Mouse (Mus musculus) natural killer cell, adult 2 months (primary cell): ENCODE results near the gene Porcn.
A peak's percentile ranks its signal among the peaks of the same experiment; 100 is the strongest.

ENCODE experiments used
- DNase-seq, 2 experiments: peaks; one replicate each; pipeline ENCODE4 v3.0.0; 2022; ENCODE audit warnings: low spot score in 2 of 2

The Porcn gene

DNA sequence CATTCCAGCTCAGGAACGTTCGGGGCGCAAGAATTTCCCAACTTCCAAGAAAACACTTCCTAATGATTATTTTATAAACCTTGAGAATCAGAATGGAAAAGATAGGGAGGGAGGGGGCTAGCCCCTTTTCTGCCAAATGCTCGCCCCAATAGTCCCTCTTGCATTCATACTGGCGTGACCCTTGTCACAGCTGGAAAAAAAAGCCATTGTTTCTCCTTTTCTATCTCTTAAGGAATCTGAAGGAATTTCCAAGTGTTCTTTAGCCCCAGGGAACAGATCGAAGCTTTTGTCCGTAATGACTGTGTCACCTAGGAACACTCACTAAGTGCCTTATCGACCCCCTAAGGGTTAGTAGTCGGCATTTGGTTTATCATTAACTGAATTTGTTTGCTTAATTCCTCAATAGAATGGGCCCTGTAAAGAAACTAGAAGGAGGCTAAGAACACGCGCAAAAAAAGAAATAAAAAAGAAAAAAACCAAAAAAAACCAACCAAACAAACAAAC is 421 bp upstream of the Porcn start:
- no peak for DNase-seq

DNA sequence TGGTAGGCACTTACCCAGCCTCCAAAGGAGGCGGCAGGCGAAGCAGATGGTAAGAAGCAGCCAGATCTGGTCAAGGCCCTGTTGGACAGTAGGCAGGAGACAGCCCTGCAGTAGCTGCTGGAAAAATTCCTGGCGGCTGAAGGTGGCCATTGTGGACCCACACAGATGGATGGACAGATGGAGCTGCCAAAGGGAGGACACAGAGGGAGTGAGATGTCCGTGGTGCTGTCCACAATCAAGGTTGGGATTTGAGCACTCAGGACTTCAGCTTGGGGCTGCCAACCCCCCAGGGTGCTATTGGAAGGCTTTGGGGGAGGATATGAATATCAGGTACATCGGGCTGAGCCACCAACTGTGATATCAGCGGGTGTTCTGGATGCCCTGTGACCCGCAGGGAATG is 774 bp downstream of the Porcn start:
- DNase-seq = no peak

DNA sequence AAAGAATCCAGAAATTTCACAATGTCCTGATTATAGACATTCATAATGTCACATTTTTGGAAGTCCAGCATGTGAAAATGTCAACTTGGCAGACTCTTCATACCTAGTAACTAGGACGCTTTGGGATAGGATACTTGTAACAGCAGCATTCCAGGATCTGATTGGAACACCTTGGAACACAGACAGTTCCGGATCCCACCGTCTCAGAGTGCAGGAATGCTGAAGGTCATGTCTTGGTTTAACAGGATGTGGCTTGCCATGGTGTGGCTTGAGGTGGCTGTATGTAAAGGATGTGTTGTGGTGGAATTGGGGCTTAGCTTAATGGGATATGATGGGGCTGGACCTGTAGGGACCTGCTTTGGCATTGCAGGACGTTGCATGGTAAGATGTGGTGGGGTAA is 1.2 kb downstream of the Porcn start:
- DNase-seq = no peak

DNA sequence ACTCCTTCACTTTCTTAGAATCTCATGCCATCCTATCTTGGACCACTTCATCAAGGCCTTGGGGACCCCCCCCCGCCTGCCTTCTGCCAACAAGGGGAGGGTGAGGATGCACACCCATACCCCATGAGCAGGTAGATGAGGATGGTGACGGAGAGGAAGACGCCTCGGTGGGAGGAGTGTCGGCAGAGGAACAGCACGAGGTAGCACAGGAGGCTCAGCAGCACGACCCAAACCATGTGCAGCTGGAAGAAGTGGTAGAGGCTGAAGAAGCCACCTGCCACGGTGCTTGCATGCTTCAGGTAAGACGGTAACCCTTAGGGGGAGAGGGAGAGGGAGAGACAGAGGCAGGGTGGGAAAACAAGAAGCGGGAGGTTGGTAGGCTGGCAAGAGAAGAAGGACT is 2.2 kb downstream of the Porcn start:
- DNase-seq = no peak

DNA sequence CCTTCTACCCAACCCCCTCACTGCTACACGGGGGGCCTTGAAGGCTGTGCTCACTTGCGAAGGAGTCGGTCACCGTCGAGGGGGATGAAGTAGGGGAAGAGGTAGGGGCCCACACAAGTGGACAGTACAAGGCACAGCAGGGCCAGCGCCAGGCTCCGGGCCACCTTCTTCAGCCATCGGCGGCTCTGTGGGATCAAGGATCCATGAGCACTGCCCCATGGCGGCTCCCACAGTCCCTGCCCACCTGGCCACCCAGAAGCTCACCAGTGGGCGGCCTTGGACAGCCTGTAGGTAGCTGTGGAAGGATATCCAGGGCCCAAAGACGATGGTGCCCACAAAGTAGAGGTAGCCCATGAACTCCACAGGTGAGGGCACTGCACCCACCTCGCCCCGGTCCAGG is 3.2 kb downstream of the Porcn start:
- no peak for DNase-seq

DNA sequence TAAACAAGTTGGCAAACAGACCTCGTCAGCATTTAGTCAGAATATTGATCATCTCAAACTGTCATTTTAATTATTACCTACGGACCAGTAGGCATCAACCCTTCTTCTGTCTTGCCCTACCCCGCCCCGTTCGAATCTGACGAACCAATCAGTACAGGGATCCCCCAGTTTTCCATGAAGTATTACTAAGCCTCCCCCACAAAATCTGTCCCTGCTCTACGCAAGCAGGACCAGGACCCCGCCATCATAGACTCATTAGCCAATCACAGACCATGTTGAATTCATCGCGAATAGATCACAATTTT is 13.0 kb downstream of the Porcn start, which contains the start of gene Ebp:
Gene Ebp, minus strand, starts transcription at position 94 of the 305 bp plus-strand sequence.
- DNase-seq = no peak

DNA sequence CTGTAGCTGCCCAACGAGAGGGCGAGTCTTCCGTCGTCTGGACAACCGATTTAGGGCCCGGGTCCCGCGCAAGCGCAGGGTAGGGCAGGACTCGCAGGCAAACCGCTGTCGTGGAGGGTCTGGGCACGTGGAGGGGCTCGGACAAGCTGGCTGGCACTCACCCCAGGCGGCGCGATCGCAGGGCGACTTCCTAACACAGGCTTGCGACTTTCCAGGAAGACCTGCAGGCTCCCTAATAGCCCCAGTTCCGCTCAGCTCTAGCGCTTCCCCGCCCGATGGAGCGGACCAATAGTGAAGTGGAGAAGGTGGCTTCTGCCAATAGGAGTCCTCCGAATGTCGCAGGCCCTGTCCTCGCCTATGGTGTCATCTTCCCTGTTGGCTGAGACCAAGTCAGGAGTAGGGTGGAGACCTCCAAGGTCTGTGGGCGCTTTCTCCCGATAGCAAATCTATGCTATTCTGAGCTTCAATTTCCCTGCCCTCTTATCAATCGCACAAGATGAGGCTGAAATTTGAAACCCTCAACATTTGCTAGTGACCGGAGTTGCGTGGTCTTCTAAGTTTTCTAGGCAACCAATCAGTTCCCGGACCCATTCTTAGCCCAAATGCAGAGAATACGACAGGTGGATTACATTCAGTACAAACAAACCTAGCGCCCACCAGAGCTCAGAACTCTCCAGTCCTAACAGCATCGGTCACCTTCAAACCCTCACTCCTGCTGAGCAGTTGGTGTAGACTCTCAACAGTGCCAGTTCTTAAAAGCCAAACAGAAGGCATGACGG is 13.5 kb downstream of the Porcn start:
- DNase-seq = peak; percentile 60 to 63

DNA sequence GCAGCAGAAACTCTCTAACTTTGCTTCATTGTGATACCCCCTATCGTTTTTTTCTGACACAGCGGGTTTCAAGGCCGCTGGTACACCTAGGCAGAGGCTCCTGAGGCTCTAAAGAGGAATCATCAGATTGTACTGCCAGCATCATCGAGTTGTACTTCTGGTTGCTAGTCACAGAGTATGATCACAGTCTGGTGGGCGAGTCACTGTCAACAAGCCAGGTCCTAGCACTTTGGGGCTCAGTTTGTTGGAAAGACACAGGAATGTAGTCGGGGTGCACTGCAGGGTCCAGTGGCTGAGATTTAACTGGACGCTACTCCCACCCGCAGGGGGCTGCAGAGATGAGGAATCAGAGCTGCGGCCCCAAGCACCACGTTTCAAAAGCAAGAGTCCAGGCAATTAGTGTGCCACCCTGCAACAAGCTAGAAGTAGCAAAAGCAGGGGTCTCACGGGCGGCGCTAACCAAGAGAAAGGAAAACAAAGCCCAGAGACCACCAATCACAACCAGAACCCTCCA is 14.1 kb downstream of the Porcn start:
- DNase-seq = no peak

DNA sequence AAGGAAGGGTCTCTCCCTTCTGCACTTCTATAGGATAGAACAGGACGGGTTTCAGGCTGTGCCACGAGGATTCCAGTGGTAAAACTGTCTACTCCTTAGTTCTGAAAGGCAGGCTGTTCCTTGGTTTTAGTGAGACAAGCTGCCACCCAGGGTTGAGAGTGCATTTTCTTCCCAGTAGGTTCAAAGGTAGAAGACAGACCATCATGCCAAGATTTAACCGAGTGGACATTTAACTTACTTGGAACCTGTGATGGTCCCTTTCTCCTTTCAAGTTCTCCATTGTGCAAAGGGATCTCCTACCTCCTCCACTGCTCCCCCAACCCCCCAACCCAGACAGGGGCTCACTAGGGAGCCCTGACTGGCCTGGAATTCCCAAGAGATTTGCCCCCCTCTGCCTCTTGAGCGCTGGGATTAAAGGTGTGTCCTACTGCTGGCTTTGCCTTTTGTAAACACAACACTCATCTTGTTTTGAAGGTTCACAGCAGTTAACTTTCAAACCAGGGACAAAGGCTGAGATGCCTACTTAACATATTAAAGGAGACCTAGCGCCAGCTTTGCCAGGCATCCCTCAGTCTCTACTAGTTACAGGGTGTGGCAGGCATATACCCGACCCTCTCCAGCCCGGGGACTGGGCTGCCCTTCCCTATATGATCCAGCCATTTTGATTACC is 23.3 kb downstream of the Porcn start:
- no peak for DNase-seq

DNA sequence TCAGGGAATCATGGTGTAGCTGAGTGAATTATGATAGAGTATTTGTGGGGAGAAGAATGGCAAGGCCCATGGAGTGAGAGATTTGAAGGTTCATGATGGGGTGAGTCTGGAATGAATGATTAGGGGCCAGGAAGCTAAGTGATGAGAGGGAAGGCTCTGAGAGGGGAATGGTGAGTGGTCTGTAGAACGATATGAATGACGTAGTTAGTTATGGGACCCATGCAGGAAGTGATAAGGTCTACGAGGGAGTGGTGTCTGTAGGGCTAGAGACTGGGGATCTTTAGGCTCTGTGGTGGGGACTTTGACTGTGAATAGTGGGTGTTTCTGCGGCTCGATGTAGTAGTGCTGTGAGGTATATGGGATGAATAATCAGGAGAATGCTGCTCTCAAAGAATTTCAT is 26.7 kb downstream of the Porcn start:
- no peak for DNase-seq

DNA sequence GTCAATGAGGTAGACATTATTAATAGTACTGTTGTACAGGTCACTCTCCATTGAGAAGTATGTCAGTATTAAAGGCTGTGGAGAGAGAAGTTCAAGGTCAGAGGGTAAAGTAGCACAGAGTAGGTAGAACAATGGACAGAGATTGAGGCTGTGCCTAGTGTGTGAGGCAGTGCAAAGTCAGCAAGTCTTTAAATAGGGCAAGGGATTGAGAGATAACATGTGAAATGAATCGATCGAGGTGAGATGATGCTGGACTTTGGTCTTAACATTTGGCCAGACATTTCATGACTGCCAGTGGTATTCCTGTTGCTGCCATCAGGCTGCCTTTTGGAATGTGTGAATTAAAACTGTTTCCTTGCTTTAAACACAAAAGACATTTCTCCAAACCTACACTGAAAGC is 27.5 kb downstream of the Porcn start:
- DNase-seq = no peak

DNA sequence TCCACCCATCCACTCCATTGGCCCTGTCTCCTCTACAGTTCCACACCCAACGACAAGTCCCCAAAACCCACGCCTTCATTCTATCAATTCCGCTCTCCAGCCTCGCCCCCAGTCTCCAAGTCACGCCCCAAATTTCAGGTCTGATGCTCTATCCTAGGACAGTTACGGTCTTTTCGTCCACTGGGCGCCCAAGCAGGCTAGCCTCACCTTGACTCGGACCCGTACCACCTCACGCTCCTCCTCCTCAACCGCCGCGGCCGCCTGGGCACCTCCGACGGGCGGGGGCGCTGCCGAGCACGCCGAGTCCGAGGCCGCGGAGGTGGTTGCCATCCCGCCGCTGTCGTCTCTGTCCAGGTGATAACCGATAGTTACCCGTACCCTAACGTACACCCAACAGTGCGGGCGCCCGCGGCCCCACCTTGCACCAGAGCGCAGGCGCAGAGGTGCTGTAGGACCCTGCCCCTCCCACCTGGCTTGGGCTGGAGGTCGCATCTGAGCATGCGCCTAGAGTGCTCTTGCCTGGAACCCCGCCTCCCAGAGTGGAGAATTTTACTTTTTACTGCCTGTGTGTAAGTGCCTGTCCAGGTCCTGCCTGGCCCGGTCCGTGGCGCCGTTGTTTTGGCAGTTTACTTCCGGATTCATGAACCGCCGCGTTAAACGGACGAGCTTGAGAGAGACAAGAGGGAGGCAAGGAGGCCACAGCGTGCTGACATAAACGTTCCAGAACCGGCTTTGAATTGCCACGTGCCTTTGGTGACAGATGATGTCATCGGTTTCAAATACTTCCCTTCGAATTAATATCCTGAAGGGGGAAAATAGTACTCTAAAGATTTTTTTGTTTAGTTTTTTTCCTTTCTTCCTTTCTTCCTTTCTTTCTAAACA is 30.6 kb downstream of the Porcn start, which contains the start of gene Tbc1d25:
Gene Tbc1d25, minus strand, starts transcription at position 678 of the 882 bp plus-strand sequence.
- peak; percentile 81 to 86 for DNase-seq

DNA sequence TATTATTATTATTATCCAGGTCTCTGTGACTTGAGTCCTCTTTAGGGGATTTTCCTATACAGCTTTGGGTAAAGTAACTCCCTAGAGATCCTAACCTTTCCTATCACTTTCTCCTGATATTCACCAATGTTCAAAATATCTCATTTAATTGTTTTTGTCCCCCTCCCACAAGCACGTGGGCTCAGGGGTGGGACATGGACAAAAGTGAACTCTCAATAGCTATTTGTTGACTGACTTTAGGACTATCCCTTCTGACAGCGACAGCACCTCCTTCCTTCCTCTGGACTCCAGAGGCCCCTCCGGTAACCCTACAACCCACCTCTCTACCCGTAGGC is 31.2 kb downstream of the Porcn start:
- no peak for DNase-seq

DNA sequence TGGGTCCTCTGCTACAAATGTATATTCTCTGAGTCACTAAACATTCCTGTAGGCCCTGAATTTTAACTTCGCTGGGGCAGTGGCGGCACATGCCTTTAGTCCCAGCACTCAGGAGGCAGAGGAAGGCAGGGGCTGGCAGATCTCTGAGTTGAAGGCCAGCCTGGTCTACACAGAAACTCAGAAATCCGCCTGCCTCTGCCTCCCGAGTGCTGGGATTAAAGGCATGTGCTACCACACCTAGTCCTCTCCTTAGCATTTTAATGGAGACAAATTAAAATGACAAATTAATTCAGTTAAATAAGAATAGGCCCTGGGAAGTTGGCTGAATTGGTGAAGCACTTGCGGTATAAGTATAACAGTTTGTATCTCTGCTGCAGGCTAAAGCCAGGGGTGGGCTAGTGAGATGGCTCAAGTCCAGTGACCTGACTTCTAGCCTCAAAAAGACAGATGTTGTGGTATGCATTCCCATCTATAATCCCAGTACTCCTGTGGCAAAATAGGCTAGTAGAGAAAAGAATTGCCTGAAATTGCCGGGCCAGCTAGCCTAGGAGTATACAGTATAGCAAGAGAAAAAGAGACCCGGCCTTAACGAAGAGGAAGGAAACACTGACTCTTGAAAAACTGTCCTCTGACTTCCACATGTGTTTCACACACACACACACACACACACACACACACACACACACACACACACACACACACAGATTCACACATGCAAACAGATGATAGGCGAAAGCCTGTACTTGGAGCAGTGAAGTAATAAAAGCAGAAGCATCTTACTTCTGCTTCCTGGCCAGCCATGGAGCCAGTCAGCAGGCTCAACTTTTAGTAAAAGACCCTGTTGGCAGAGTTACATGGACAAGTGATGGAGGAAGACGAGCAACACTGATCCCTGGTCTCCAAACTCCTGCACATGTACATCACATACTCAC is 38.3 kb downstream of the Porcn start:
- DNase-seq = peak in 1 of 2 experiments; percentile 28

DNA sequence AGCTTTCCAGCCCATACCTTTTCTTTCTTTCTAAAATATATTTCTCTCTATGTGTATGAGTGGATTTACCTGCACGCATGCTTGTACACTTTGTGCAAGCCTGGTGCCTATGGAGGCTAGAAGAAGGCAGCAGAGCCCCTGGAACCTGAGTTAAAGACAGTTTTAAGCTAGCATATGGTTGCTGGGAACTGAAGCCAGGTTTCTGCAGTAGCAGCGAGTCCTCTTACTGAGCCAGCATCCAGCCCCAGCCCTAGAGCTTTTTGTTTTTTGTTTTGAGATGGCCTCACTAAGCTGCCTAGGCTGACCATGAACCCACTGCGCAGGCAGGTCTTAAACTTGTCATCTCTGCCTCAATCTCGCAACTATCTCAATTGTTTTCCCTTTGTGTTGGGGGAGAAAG is 41.9 kb downstream of the Porcn start:
- no peak for DNase-seq

DNA sequence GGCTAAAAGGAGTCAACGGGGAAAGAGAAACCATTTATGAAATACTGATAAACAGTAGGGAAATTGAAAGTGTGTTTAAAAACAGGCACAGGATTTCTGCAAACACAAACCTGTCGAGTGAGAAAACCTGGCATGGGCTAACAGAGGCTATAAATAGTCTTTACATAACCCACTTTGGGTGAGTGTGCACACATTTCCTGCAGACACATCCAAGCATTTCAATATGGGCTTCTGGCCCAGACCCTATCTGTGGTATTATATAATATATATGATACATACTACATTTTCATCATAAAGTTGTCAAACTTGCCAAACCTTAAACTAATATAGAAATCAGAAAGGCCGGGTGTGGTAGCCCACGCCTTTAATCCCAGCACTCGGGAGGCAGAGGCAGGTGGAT is 43.2 kb downstream of the Porcn start:
- DNase-seq = no peak

DNA sequence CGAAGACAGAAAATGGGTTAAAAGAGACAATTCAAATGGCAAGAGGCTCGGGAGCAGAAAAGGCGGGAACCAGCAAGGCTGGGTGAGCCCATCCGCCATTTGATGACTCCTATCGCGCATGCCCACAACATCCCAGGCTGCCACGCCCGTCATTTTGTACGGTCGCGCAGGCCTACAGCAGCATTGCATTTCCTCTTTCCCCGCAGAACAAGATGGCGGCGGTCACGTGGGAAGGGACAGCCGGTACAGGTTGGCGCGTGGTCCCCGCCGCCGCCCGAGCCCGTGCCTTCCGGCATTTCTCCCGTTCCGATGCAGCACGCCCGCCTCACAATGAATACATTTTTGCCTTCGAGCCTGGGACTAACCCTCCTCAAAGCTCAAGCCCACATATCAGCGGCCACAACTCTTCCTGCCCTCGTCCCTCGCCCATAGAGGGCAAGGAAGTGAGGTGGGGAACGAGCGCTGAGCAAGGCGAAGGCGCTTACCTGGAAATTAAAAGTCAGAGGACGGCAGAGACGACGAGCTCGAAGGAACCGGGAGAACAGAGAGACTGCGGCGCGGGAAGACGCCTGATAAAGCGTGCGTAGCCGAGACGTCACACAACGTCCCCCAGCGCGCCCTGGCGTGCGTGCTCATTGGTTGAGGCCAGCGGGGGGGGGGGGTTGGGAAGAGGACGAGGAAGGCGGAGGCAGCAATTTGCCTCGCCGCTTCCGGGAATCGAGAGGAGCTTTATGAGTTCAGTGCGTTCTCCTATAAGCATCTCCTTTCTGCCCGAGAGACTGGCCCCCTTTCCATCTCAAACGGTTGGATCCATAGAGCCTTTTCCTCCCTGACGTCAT is 61.0 kb downstream of the Porcn start, which contains the start of gene Rbm3:
Gene Rbm3, minus strand, starts transcription at position 728 of the 839 bp plus-strand sequence.
- peak; percentile 86 to 90 for DNase-seq
